Mouse (Mus musculus) C2C12 (cell line): ENCODE results near the gene Asah2.

ENCODE experiments used
- CEBPB ChIP-seq: IDR thresholded peaks from one replicate; pipeline ENCODE4 v1.6.1; 2011; ENCODE audit warnings: low read depth, mild to moderate bottlenecking, control low read depth, moderate library complexity
- CTCF ChIP-seq: IDR thresholded peaks from one replicate; pipeline ENCODE4 v1.5.1; 2011; ENCODE audit not compliant: control insufficient read depth, insufficient read depth, insufficient read length
- MAX ChIP-seq: IDR thresholded peaks from one replicate; pipeline ENCODE4 v1.6.1; 2011; ENCODE audit warnings: mild to moderate bottlenecking, control low read depth
- MYOD1 ChIP-seq: IDR thresholded peaks from one replicate; pipeline ENCODE4 v1.6.1; 2011; ENCODE audit warnings: low read depth; ENCODE audit not compliant: control insufficient read depth, insufficient read length
- MYOG ChIP-seq: IDR thresholded peaks from one replicate; pipeline ENCODE4 v1.6.1; 2011; ENCODE audit not compliant: control insufficient read depth, insufficient read length; ENCODE audit errors: extremely low read depth
- USF1 ChIP-seq: IDR thresholded peaks from one replicate; pipeline ENCODE4 v1.6.1; 2011; ENCODE audit warnings: low read depth, mild to moderate bottlenecking, control low read depth, moderate library complexity

- no peak for TF ChIP-seq MYOD1
- TF ChIP-seq CTCF, result no peak
- no peak for TF ChIP-seq MAX
- no peak for TF ChIP-seq MYOG
- no peak for TF ChIP-seq USF1
- no peak for TF ChIP-seq CEBPB
These were observed 5.6 kb downstream of the Asah2 start for GRCm38 (mm10) chr19:32102294-32102975.
